Mouse (Mus musculus) midbrain, embryonic 16.5 days (tissue): ENCODE measurements around the gene Ggt5. TPM values are rescaled to one million over a fixed set of nuclear protein-coding genes. Genes with fewer than 3 reads are reported as not detected.

Experiments used
- ATAC-seq: fragments of 200-750 bp; cut with Nextera tagmentation; 2 replicates; pipeline ENCODE4 v1.8.0; 2017; ENCODE audit warnings: moderate TSS enrichment
- H3K27ac ChIP-seq: fragments of 300-500 bp; sonication (generic); 2 replicates; pipeline ENCODE4 v1.5.1; 2014; ENCODE audit warnings: mild to moderate bottlenecking, low read length, mixed read lengths
- H3K27me3 ChIP-seq: fragments of 300-500 bp; sonication (generic); 2 replicates; pipeline ENCODE4 v1.6.1; 2014; ENCODE audit warnings: low read depth, low read length, mixed read lengths; ENCODE audit not compliant: control insufficient read depth, insufficient read depth
- H3K36me3 ChIP-seq: fragments of 300-500 bp; sonication (generic); 2 replicates; pipeline ENCODE4 v1.6.1; 2014; ENCODE audit warnings: mild to moderate bottlenecking, low read length, moderate library complexity, mixed read lengths; ENCODE audit not compliant: control insufficient read depth, insufficient read depth
- H3K4me1 ChIP-seq: fragments of 300-500 bp; sonication (generic); 2 replicates; pipeline ENCODE4 v1.6.1; 2014; ENCODE audit warnings: mild to moderate bottlenecking, low read length, mixed read lengths; ENCODE audit not compliant: control insufficient read depth, insufficient read depth
- H3K4me2 ChIP-seq: fragments of 300-500 bp; sonication (generic); 2 replicates; pipeline ENCODE4 v1.6.1; 2014; ENCODE audit warnings: mild to moderate bottlenecking, low read length, mixed read lengths
- H3K4me3 ChIP-seq: fragments of 300-500 bp; sonication (generic); 2 replicates; pipeline ENCODE4 v1.5.1; 2014; ENCODE audit warnings: low read depth, mild to moderate bottlenecking, low read length, moderate library complexity, mixed read lengths
- H3K9ac ChIP-seq: fragments of 300-500 bp; sonication (generic); 2 replicates; pipeline ENCODE4 v1.6.1; 2014; ENCODE audit warnings: low read depth, low read length, mixed read lengths
- H3K9me3 ChIP-seq: fragments of 300-500 bp; sonication (generic); replicated peaks from 2 replicates; pipeline ENCODE4 v1.6.1; 2014; ENCODE audit warnings: mild to moderate bottlenecking, low read length, mixed read lengths; ENCODE audit not compliant: control insufficient read depth, poor library complexity, severe bottlenecking
- WGBS: fragments of 180-500 bp; shearing (Covaris S2); extraction: QIAGEN DNeasy Blood & Tissue Kit; methylation state at CpG from one replicate; pipeline ENCODE4 v1.1.7; 2014; 5-methylcytosine and 5-hydroxymethylcytosine counted together
- polyA plus RNA-seq: library from polyadenylated mRNA; unstranded; fragments of >200 nt; fragmentation: Nextera tagmentation; extraction: Ambion mirVana; gene quantifications from 2 replicates; pipeline ENCODE4 v1.2.1, GENCODE M21; 2015

Ggt5 gene
- polyA plus RNA-seq, 1 experiment from 2014 or later: 2.1 TPM

DNA sequence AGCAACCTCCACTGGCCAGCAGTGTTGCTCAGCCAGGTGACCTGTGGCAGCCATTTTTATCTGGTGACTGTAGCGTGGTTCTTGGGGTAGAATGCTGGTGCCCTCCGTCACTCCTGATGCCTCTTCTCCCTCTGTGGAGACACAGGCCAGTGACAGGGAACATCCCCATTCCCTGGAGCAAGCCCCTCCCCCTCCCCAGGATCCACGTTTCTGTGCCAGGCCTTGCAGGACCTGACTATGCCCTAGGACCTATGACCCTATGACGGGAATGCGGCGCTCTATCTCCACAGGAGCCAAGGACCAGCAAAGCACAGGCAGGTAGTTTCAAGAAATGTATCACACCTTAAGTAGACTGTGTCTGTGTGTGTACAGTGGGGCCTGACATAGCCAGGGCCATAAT, 59.0 kb downstream of the Ggt5 start:
- H3K27ac ChIP-seq: no peak overlapping the region
- WGBS: 89% methylated on average over 6 of the region's 6 CpGs
- ATAC-seq: no peak
- no peak overlapping the region for H3K4me3 ChIP-seq
- no peak overlapping the region for H3K9ac ChIP-seq
- H3K9me3 ChIP-seq: no peaks in the 10 kb centered on the region
- no peak overlapping the region for H3K4me2 ChIP-seq
- peaks cover 9% of the 10 kb centered on the region; the same call in 1 of the 2 replicates for H3K4me1 ChIP-seq
- peaks cover 37% of the 10 kb centered on the region for H3K36me3 ChIP-seq
- no peaks in the 10 kb centered on the region for H3K27me3 ChIP-seq

DNA sequence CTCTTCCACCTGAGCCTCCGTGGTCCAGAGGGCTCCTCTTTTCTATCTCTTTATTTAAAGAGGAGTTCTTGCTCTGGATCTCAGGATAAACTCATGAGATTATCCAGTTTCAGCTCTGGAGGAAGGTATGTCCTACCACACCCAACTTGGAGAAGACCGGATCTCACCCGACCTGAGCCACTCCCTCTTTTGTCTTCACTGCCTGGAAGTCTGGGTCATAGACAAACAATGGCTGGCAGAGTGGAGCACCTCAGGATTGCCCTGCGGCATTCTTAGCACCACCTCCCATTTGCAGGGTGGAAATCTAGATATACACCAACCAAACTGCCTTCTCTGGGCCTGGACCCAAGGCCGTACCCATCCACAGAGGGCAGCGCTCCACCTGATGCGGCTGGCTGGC, 59.9 kb downstream of the Ggt5 start:
- no peak for ATAC-seq
- H3K27ac ChIP-seq: no peak overlapping the region
- H3K4me3 ChIP-seq: no peak overlapping the region
- no peaks in the 10 kb centered on the region for H3K9me3 ChIP-seq
- H3K4me2 ChIP-seq: no peak overlapping the region
- no peak overlapping the region for H3K9ac ChIP-seq
- 0 out of 2 replicates have a peak, but pooled peaks cover under 1% of the 10 kb centered on the region for H3K4me1 ChIP-seq
- H3K36me3 ChIP-seq: peaks cover 39% of the 10 kb centered on the region
- no peaks in the 10 kb centered on the region for H3K27me3 ChIP-seq
- WGBS: 93% methylated on average over 7 of the region's 7 CpGs

DNA sequence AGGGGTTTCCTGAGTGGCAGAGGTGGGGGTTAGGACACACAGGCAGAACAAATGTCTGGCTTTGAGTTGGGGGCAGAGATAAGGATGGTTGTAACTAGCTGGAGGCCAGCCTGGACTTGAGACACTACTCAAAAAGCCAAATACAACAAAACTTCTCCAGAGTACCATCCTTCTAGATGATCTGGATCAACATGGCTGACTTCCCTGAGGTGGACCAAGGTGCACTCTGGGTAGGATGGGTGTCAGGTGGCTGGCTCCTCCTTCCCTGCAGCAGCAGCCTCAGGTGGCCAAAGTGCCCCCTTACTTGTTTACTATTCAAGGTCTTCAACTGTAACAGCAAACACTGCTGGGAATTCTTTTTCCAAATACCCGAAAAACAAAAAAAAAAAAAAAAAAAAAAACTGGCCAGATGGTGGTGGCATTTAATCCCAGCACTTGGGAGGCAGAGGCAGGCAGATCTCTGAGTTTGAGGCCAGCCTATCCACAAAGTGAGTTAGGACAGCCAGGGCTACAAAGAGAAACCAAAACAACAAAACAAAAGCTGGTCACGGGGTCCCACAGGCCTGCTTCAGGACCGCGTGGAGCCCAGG, 60.4 kb downstream of the Ggt5 start:
- H3K27me3 ChIP-seq: no peaks in the 10 kb centered on the region

DNA sequence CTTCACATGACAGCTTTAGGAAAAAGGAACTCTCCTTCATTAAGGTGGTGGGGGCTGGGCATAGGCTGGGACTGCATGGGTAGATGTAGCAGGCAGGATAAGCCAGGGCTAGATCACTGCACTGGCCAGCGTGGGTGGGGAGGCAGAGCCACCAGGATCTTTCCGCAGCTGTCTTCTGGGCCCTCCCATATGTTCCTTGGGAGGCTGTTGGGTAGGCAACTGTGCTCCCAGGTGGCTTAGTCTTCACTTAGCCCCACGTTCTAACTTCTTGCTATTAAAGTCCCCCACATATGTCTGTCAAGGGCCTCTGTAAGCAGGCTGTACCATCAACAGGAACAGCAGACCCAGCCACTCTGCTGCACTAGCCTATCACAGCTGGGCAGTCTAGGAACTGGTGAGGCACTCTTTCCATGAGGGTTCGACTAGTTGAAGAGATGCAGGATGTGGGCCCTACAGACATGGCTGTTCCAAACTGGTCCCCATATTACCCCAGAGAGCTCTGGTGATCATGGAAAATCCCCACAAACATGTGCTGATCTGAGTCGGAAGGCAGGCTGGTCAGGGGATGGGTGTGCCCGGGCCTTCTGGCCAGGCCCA, 61.3 kb downstream of the Ggt5 start:
- Histone ChIP-seq H3K27ac (no peak overlapping the region), H3K4me3 (no peak overlapping the region), H3K36me3 (peaks cover 41% of the 10 kb centered on the region), H3K9me3 (no peaks in the 10 kb centered on the region), H3K4me1 (no peaks in the 10 kb centered on the region), H3K27me3 (no peaks in the 10 kb centered on the region), H3K4me2 (no peak overlapping the region), H3K9ac (no peak overlapping the region)
- no peak for ATAC-seq
- 93% methylated on average over 6 of the region's 6 CpGs for WGBS

More for the DNA sequence above, 60.4 kb downstream of the Ggt5 start:
- Histone ChIP-seq H3K9ac (no peak overlapping the region), H3K4me1 (no peaks in the 10 kb centered on the region), H3K4me2 (no peak overlapping the region), H3K27ac (no peak overlapping the region), H3K36me3 (peaks cover 39% of the 10 kb centered on the region), H3K9me3 (no peaks in the 10 kb centered on the region), H3K4me3 (no peak overlapping the region)
- ATAC-seq: no peak
- WGBS: 94% methylated on average over 4 of the region's 4 CpGs

DNA sequence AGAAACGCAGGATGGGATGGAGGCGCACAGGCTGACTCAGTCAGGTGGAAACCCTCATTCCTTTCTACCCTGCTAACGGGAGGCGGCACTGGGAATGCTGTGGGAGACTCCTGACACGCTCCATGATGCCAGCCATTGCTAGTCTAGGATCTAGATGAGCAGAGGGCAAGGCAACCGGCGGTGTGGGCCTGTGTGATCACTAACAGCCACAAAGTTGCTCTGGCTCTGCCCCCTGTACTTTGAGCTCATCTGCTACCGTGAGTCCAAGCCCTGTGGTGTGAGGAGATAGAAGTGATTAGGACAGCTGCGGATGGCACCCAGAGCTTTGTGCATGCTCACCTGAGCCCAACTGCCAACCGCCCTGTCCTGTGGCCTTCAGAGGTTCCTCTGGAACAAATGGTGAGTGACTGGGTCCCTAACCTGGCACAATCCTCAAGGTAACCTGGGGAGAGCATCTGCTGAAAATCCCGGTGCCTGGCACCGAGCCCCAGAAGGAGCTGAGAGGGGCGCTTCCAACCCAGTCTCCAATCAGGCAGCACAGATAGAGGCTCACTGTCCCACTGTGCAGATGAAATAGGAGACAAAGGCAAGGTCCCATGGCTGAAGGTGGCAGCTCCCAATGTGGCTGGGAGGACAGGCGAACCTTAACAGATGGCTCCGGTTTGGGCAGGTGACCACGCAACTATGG, 62.4 kb downstream of the Ggt5 start:
- Histone ChIP-seq H3K9ac (no peak overlapping the region), H3K4me2 (no peak overlapping the region), H3K27me3 (no peaks in the 10 kb centered on the region), H3K9me3 (no peaks in the 10 kb centered on the region), H3K27ac (no peak overlapping the region), H3K4me3 (no peak overlapping the region), H3K36me3 (peaks cover 48% of the 10 kb centered on the region), H3K4me1 (no peaks in the 10 kb centered on the region)
- no peak for ATAC-seq
- WGBS: 96% methylated on average over 16 of the region's 16 CpGs

DNA sequence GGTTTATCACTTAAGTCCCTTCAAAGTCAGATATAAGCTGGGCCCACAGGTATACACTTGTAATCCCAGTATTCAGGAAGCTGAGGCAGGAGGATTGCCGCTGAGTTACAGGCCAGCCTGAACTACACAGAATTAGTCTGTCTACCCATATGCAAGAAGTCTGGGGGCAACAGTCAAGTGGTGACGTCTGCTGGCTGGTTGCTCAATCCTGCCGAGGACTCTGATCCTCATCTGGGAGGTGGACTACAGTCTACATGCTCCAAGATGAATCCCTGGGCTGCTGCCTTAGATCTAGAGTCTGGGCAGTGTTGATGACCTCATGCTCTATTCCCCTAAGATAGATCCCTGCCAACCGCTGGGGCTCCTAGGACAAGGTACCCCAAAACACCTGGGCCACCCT, 64.9 kb downstream of the Ggt5 start:
- no peak for ATAC-seq
- H3K36me3 ChIP-seq: peaks cover 50% of the 10 kb centered on the region
- WGBS: 97% methylated on average over 4 of the region's 4 CpGs
- H3K4me2 ChIP-seq: no peak overlapping the region
- no peak overlapping the region for H3K9ac ChIP-seq
- no peak overlapping the region for H3K27ac ChIP-seq
- H3K27me3 ChIP-seq: no peaks in the 10 kb centered on the region
- no peaks in the 10 kb centered on the region for H3K4me1 ChIP-seq
- H3K4me3 ChIP-seq: no peak overlapping the region
- no peaks in the 10 kb centered on the region for H3K9me3 ChIP-seq

DNA sequence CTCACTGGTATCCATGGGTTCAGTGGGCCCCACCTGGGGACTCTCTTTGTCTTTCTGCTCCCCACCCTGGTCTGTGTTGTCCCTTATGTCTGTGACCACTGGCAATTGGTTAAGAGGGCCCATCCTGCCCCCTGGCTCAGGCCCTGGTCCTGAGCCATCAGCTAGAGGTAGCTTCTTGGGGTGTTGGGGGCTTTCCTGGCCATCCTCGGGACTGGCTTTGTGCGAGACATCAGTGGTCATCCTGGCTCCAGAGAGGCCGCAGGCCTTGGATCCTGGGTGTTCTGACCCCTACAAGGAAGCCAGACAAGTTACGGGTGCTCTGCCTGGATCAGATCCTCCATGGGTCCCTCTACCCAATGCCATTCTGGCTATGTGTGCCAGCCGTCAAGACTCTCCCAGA, 68.0 kb downstream of the Ggt5 start:
- Histone ChIP-seq H3K36me3 (peaks cover 33% of the 10 kb centered on the region), H3K9me3 (no peaks in the 10 kb centered on the region)
- 92% methylated on average over 5 of the region's 5 CpGs for WGBS

DNA sequence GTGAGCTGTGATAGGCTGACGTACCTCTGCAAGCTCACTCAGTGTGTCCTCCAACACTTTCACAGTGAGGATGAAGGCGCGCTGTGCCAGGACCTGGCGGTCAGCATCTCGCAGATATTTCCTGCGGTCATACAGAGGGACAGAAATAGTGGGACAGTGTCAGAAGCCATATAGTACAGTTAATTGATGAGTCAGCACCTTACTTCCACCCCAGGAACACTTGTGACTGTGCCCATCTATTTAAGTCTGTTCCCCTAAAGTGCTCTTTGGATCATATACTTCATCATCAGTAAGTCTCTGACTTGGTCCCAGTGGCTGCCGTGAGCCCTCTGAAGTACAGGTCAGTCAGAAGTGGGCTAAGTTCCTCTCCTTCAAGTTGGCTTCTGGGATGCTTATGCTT, 68.6 kb downstream of the Ggt5 start:
- Histone ChIP-seq H3K4me3 (no peak overlapping the region), H3K4me1 (no peaks in the 10 kb centered on the region), H3K4me2 (no peak overlapping the region), H3K27me3 (no peaks in the 10 kb centered on the region), H3K9me3 (no peaks in the 10 kb centered on the region), H3K27ac (no peak overlapping the region), H3K36me3 (peaks cover 27% of the 10 kb centered on the region), H3K9ac (no peak overlapping the region)
- ATAC-seq: no peak
- WGBS: 98% methylated on average over 7 of the region's 7 CpGs

More for the DNA sequence above, 68.0 kb downstream of the Ggt5 start:
- H3K4me2 ChIP-seq: no peak overlapping the region
- H3K27ac ChIP-seq: no peak overlapping the region
- no peak overlapping the region for H3K4me3 ChIP-seq
- H3K27me3 ChIP-seq: no peaks in the 10 kb centered on the region
- H3K9ac ChIP-seq: no peak overlapping the region
- no peak for ATAC-seq
- H3K4me1 ChIP-seq: no peaks in the 10 kb centered on the region

DNA sequence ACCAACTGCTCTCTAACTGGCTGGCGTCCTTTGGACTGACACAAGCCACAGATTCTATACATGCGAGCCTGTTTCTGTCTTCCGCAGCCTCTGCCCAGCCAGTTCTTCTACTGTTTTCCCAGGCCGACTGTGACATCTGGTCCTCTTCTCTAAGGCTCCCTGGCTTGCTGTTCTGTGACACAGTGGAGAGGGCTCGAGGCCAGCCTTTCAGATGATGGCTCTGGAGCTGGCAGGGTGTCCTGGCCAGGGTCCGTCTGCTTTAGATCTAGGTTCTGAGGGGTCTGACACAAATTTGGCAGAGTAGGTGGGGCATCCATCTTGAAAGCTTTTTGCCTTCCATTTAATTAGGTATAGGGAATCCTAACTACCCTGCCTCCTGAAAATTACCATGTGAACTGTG, 72.2 kb downstream of the Ggt5 start:
- H3K9me3 ChIP-seq: no peaks in the 10 kb centered on the region
- H3K4me1 ChIP-seq: peaks cover 2% of the 10 kb centered on the region; the same call in 1 of the 2 replicates
- WGBS: 83% methylated on average over 6 of the region's 6 CpGs
- ATAC-seq: no peak
- H3K9ac ChIP-seq: no peak overlapping the region
- H3K4me3 ChIP-seq: no peak overlapping the region
- H3K36me3 ChIP-seq: peaks cover 14% of the 10 kb centered on the region
- H3K27ac ChIP-seq: no peak overlapping the region; the same call in 1 of the 2 replicates
- no peaks in the 10 kb centered on the region for H3K27me3 ChIP-seq
- no peak overlapping the region for H3K4me2 ChIP-seq
